8 mouse cellular contexts compared by ENCODE assay signal in genomic region chr14:14863690-14864356, GRCm38 (mm10).
DNase-seq lines count a peak whose midpoint lies in the region; ATAC-seq lines count a peak whose summit lies in the region.

No protein-coding gene starts in this region.

- no peak overlapping the region for H3K4me3 ChIP-seq in intestine, embryonic 16.5 days (ENCODE audit: low read length)
- no peak overlapping the region for H3K4me3 ChIP-seq in midbrain, embryonic 16.5 days (ENCODE audit: low read depth, low read length)

- peak; percentile 92 for DNase-seq in 3T3-L1 (ENCODE audit: low read depth, low spot score)
- peak; percentile 61 for DNase-seq in adrenal gland, adult 8-10 months
- peak; percentile 81 for DNase-seq in embryo, embryonic 9.5 days (ENCODE audit: extremely low spot score)
- peak; percentile 5 for DNase-seq in gonadal fat pad, adult 2 months (ENCODE audit: low read depth)
- peak; percentile 75 for DNase-seq in left cerebral cortex, postnatal 4 days
- peak; percentile 54 to 60 for DNase-seq in spleen, postnatal 36 days (ENCODE audit: low spot score in 2 of 2)

- H3K27me3 ChIP-seq in intestine, embryonic 16.5 days (replicated peaks; ENCODE audit: control insufficient read depth, insufficient read depth, low read length): no peaks in the 10 kb centered on the region
- no peaks in the 10 kb centered on the region for H3K27me3 ChIP-seq in midbrain, embryonic 16.5 days (ENCODE audit: control insufficient read depth, insufficient read depth, low read depth, low read length)

- no peak overlapping the region for H3K27ac ChIP-seq in intestine, embryonic 16.5 days (ENCODE audit: low read length)
- no peak overlapping the region for H3K27ac ChIP-seq in midbrain, embryonic 16.5 days (ENCODE audit: low read length)

- H3K9me3 ChIP-seq in intestine, embryonic 16.5 days (ENCODE audit: control insufficient read depth, low read length): no peaks in the 10 kb centered on the region
- no peaks in the 10 kb centered on the region for H3K9me3 ChIP-seq in midbrain, embryonic 16.5 days (replicated peaks; ENCODE audit: control insufficient read depth, low read length, poor library complexity, severe bottlenecking)

- no peaks in the 10 kb centered on the region for H3K4me1 ChIP-seq in intestine, embryonic 16.5 days (ENCODE audit: control insufficient read depth, insufficient read depth, low read length)
- peaks cover 2% of the 10 kb centered on the region; the same call in 1 of the 2 replicates for H3K4me1 ChIP-seq in midbrain, embryonic 16.5 days (ENCODE audit: control insufficient read depth, insufficient read depth, low read length)

- peak; percentile 81 for ATAC-seq in intestine, embryonic 16.5 days
- ATAC-seq in midbrain, embryonic 16.5 days: peak; percentile 90

- no peak overlapping the region for H3K9ac ChIP-seq in intestine, embryonic 16.5 days (ENCODE audit: low read depth, low read length)
- no peak overlapping the region for H3K9ac ChIP-seq in midbrain, embryonic 16.5 days (ENCODE audit: low read depth, low read length)

- H3K4me2 ChIP-seq in intestine, embryonic 16.5 days (ENCODE audit: low read depth, low read length): no peak overlapping the region
- H3K4me2 ChIP-seq in midbrain, embryonic 16.5 days (ENCODE audit: low read length): 0 out of 2 replicates have a peak overlapping the region, but pooled peaks have one; percentile 6

- no peaks in the 10 kb centered on the region for H3K36me3 ChIP-seq in intestine, embryonic 16.5 days (ENCODE audit: control insufficient read depth, insufficient read depth, low read length)
- no peaks in the 10 kb centered on the region for H3K36me3 ChIP-seq in midbrain, embryonic 16.5 days (ENCODE audit: control insufficient read depth, insufficient read depth, low read length)

- intact Hi-C loops in left cerebral cortex, postnatal 4 days (cut with DNase I): loop anchor here (5.0 to 10.0 kb wide), 3 partner anchors 123 to 1333 kb away; no protein-coding TSS in a partner anchor

- 26% methylated on average over 7 of the region's 7 CpGs for WGBS in intestine, embryonic 16.5 days
- 23% methylated on average over 7 of the region's 7 CpGs for WGBS in midbrain, embryonic 16.5 days

Comparison
In these comparisons a context has a peak if more than half of its experiments do, and no peak if none do; other contexts are left out.
1. DNase-seq: peak in every context shown above with its lines; median percentile 92 in 3T3-L1; 81 in embryo, embryonic 9.5 days; 75 in left cerebral cortex, postnatal 4 days; 61 in adrenal gland, adult 8-10 months; 57 in spleen, postnatal 36 days; 5 in gonadal fat pad, adult 2 months.